ENCODE assay signal across 6 mouse cellular contexts in genomic region chr6:3268726-3269125, GRCm38 (mm10).
DNase-seq lines count a peak whose midpoint lies in the region; ATAC-seq and TF ChIP-seq lines count a peak whose summit lies in the region.
"Not testable (repeated sequence)": the region's sequence is repeated elsewhere in the genome, so short reads cannot be mapped to it uniquely, and the experiment has no call there.

No protein-coding gene starts in this region.

- peak overlapping the region; percentile 75; the same call in 1 of the 2 replicates for H3K27ac ChIP-seq in ES-E14 (ENCODE audit: insufficient read depth, low read depth, low read length, poor library complexity, severe bottlenecking)

- not testable (repeated sequence) for H3K9ac ChIP-seq in ES-E14 (ENCODE audit: insufficient read depth, low read depth, low read length, poor library complexity, severe bottlenecking)

- peak; percentile 58 for ATAC-seq in granulocyte monocyte progenitor cell, adult 5-6 weeks (replicated peaks; ENCODE audit: poor library complexity, severe bottlenecking)
- ATAC-seq in neutrophil, adult 5-6 weeks (ENCODE audit: extremely low read depth, insufficient number of reproducible peaks, low FRiP score, poor library complexity, severe bottlenecking) = peak; percentile 55; the same call in 1 of the 2 replicates

- H3K36me3 ChIP-seq in ES-E14 (ENCODE audit: control insufficient read depth, insufficient read depth, low read length, poor library complexity, severe bottlenecking) = not testable (repeated sequence)

- not testable (repeated sequence) for H3K9me3 ChIP-seq in ES-E14 (ENCODE audit: control insufficient read depth, insufficient read depth, low read depth, low read length)

- H3K4me1 ChIP-seq in ES-E14 (ENCODE audit: control insufficient read depth in 2 of 2, insufficient read depth in 2 of 2, low read length in 2 of 2, poor library complexity in 1 of 2) = not testable (repeated sequence)

- 0 out of 4 replicates have a peak overlapping the region, but pooled peaks have one; percentile 1 to 24 for H3K4me3 ChIP-seq in ES-E14 (ENCODE audit: insufficient read depth in 1 of 2, low read depth in 1 of 2, low read length in 2 of 2, poor library complexity in 1 of 2, severe bottlenecking in 1 of 2)

- in situ Hi-C loops in ES-E14 (cut with MboI; ENCODE audit: low sequenced_read_pairs in 2 of 2, unreplicated experiment in 2 of 2) = not testable (repeated sequence)

- DNase-seq in ES-CJ7 (ENCODE audit: low read depth, low spot score) (peak; percentile 76), ES-E14 (ENCODE audit: low read depth, low spot score) (peak; percentile 20), R1 (ENCODE audit: low read depth, low spot score) (peak; percentile 90), ZHBTc4 (ENCODE audit: low read depth, low spot score) (peak; percentile 52)

TF ChIP-seq in ES-E14, 5 proteins besides CTCF, POLR2A, EP300 and RAD21:
- peak; percentile 85 for TF ChIP-seq MAFK (IDR thresholded peaks at IDR 0.05; ENCODE audit: insufficient read depth, low read depth, low read length)

Comparison
In these comparisons a context has a peak if more than half of its experiments do, and no peak if none do; other contexts are left out.
1. Peak in every context shown above with its lines: DNase-seq, ATAC-seq, H3K4me3 ChIP-seq and H3K27ac ChIP-seq.
2. DNase-seq: peak in every context shown above with its lines; median percentile 90 in R1; 76 in ES-CJ7; 52 in ZHBTc4; 20 in ES-E14.